Mouse (Mus musculus) E14TG2a.4 (cell line): ENCODE results near the gene Olfr819.

Experiments used
- H3K27me3 ChIP-seq: 2 replicates; pipeline ENCODE4 v1.6.1; 2014; ENCODE audit warnings: low read length, control low read depth; ENCODE audit not compliant: insufficient read depth
- H3K36me3 ChIP-seq: 2 replicates; pipeline ENCODE4 v1.6.1; 2014; ENCODE audit warnings: low read length, control low read depth; ENCODE audit not compliant: insufficient read depth
- H3K4me1 ChIP-seq: replicated peaks from 2 replicates; pipeline ENCODE4 v1.6.1; 2014; ENCODE audit warnings: low read depth, low read length, control low read depth
- H3K4me3 ChIP-seq: replicated peaks from 2 replicates; pipeline ENCODE4 v1.5.1; 2014; ENCODE audit warnings: mild to moderate bottlenecking, low read length
- H3K9me3 ChIP-seq: 2 replicates; pipeline ENCODE4 v1.6.1; 2014; ENCODE audit warnings: low read length, control low read depth
- CTCF ChIP-seq: conservative IDR thresholded peaks from 2 replicates; pipeline ENCODE4 v1.5.1; 2014; ENCODE audit warnings: low read length
- NANOG ChIP-seq: IDR thresholded peaks from 2 replicates; pipeline ENCODE4 v1.6.1; 2014; ENCODE audit warnings: borderline replicate concordance, low read length, mixed read lengths
- POU5F1 ChIP-seq: IDR thresholded peaks from 2 replicates; pipeline ENCODE4 v1.6.1; 2014; ENCODE audit warnings: low read length, borderline replicate concordance

Gene Olfr819

GRCm38 (mm10) chr10:129915497-129915896, 51.6 kb downstream of the Olfr819 start, which contains the start of gene Olfr816:
Gene Olfr816 (minus strand): TSS chr10:129915597.
- no peaks in the 10 kb centered on the region for H3K4me1 ChIP-seq
- H3K27me3 ChIP-seq: no peaks in the 10 kb centered on the region
- TF ChIP-seq NANOG (no peak), CTCF (no peak), POU5F1 (no peak)
- H3K36me3 ChIP-seq: no peaks in the 10 kb centered on the region
- no peak within 1 kb of the TSS for H3K4me3 ChIP-seq
- peaks cover 2% of the 10 kb centered on the region; the same call in 1 of the 2 replicates for H3K9me3 ChIP-seq
